Mouse (Mus musculus) heart, embryonic 14.5 days (tissue): ENCODE measurements around the gene Gpr156. TPM values are rescaled to one million over a fixed set of nuclear protein-coding genes. Genes with fewer than 3 reads are reported as not detected.

ENCODE experiments used
- ATAC-seq: fragments of 200-750 bp; cut with Nextera tagmentation; 2 replicates; pipeline ENCODE4 v1.8.0; 2017; ENCODE audit warnings: low read depth, moderate TSS enrichment; ENCODE audit not compliant: insufficient number of reproducible peaks, insufficient read depth, low FRiP score
- H3K27ac ChIP-seq, 2 experiments: fragments of 200-500 bp in 1 of 2; fragments of 300-500 bp in 1 of 2; sonication (generic) in 1 of 2; replicated peaks in 1 of 2; 2 replicates each; pipeline ENCODE4 v1.5.1; 2012 to 2014; ENCODE audit warnings: low read depth in 2 of 2, low read length in 2 of 2, control low read depth in 1 of 2, mild to moderate bottlenecking in 1 of 2, mixed read lengths in 1 of 2; ENCODE audit not compliant: control insufficient read depth in 1 of 2, insufficient read depth in 1 of 2
- H3K27me3 ChIP-seq: fragments of 300-500 bp; sonication (generic); 2 replicates; pipeline ENCODE4 v1.6.1; 2014; ENCODE audit warnings: mild to moderate bottlenecking, low read length, control low read depth; ENCODE audit not compliant: control insufficient read depth, insufficient read depth
- H3K36me3 ChIP-seq: fragments of 300-500 bp; sonication (generic); 2 replicates; pipeline ENCODE4 v1.6.1; 2014; ENCODE audit warnings: mild to moderate bottlenecking, control low read depth, low read length, mixed read lengths; ENCODE audit not compliant: control insufficient read depth, insufficient read depth
- H3K4me1 ChIP-seq, 2 experiments: fragments of 200-500 bp in 1 of 2; fragments of 300-500 bp in 1 of 2; sonication (generic) in 1 of 2; 2 replicates each; pipeline ENCODE4 v1.6.1; 2012 to 2014; ENCODE audit warnings: low read length in 2 of 2, control low read depth in 1 of 2, mixed read lengths in 1 of 2; ENCODE audit not compliant: control insufficient read depth in 2 of 2, insufficient read depth in 2 of 2
- H3K4me2 ChIP-seq: fragments of 300-500 bp; sonication (generic); 2 replicates; pipeline ENCODE4 v1.6.1; 2014; ENCODE audit warnings: mild to moderate bottlenecking, low read length
- H3K4me3 ChIP-seq, 2 experiments: fragments of 200-500 bp in 1 of 2; fragments of 300-500 bp in 1 of 2; sonication (generic) in 1 of 2; 2 replicates each; pipeline ENCODE4 v1.5.1; 2012 to 2014; ENCODE audit warnings: low read length in 2 of 2, mild to moderate bottlenecking in 2 of 2, control low read depth in 1 of 2, low read depth in 1 of 2, moderate library complexity in 1 of 2; ENCODE audit not compliant: control insufficient read depth in 1 of 2, insufficient read depth in 1 of 2
- H3K9ac ChIP-seq: fragments of 300-500 bp; sonication (generic); 2 replicates; pipeline ENCODE4 v1.6.1; 2014; ENCODE audit warnings: mild to moderate bottlenecking, low read length
- H3K9me3 ChIP-seq: fragments of 300-500 bp; sonication (generic); 2 replicates; pipeline ENCODE4 v1.6.1; 2016; ENCODE audit warnings: low read length, control low read depth; ENCODE audit not compliant: control insufficient read depth
- WGBS: fragments of 180-500 bp; shearing (Covaris S2); extraction: QIAGEN DNeasy Blood & Tissue Kit; methylation state at CpG from one replicate; pipeline ENCODE4 v1.1.7; 2014; 5-methylcytosine and 5-hydroxymethylcytosine counted together
- polyA plus RNA-seq: library from polyadenylated mRNA; unstranded; fragments of >200 nt; fragmentation: Nextera tagmentation; extraction: Ambion mirVana; gene quantifications from 2 replicates; pipeline ENCODE4 v1.2.1, GENCODE M21; 2014

The Gpr156 gene
- polyA plus RNA-seq, 1 experiment from 2014 or later = 0.54 TPM

GRCm38 (mm10) chr16:37877406-37877805, 38.9 kb upstream of the Gpr156 start:
- peaks cover 57% of the 10 kb centered on the region for H3K36me3 ChIP-seq
- ATAC-seq = no peak
- H3K4me1 ChIP-seq = peaks cover 0 to 14% of the 10 kb centered on the region in 2 experiments; a peak in 3 of 4 replicates
- WGBS = 95% methylated on average over 3 of the region's 3 CpGs
- H3K4me2 ChIP-seq = no peak overlapping the region
- no peaks in the 10 kb centered on the region for H3K27me3 ChIP-seq
- H3K4me3 ChIP-seq = no peak overlapping the region
- H3K9me3 ChIP-seq = no peaks in the 10 kb centered on the region
- H3K9ac ChIP-seq = no peak overlapping the region
- no peak overlapping the region for H3K27ac ChIP-seq

GRCm38 (mm10) chr16:37878951-37879505, 37.3 kb upstream of the Gpr156 start:
- H3K4me2 ChIP-seq = no peak overlapping the region
- no peaks in the 10 kb centered on the region for H3K27me3 ChIP-seq
- no peaks in the 10 kb centered on the region for H3K9me3 ChIP-seq
- no peak overlapping the region for H3K27ac ChIP-seq
- peaks cover 73% of the 10 kb centered on the region for H3K36me3 ChIP-seq
- ATAC-seq = no peak
- no peak overlapping the region for H3K4me3 ChIP-seq
- peaks cover 0 to 14% of the 10 kb centered on the region in 2 experiments; a peak in 3 of 4 replicates for H3K4me1 ChIP-seq
- WGBS = 90% methylated on average over 7 of the region's 7 CpGs
- no peak overlapping the region for H3K9ac ChIP-seq

GRCm38 (mm10) chr16:37879750-37880419, 36.4 kb upstream of the Gpr156 start:
- Histone ChIP-seq H3K36me3 (peaks cover 77% of the 10 kb centered on the region), H3K27me3 (no peaks in the 10 kb centered on the region), H3K27ac (no peak overlapping the region), H3K9ac (no peak overlapping the region), H3K4me2 (no peak overlapping the region), H3K4me3 (no peak overlapping the region), H3K9me3 (no peaks in the 10 kb centered on the region), H3K4me1 (peaks cover 0 to 14% of the 10 kb centered on the region in 2 experiments; a peak in 3 of 4 replicates)
- no peak for ATAC-seq
- WGBS = 93% methylated on average over 4 of the region's 4 CpGs

- peaks cover 0 to 14% of the 10 kb centered on the region in 2 experiments; a peak in 3 of 4 replicates for H3K4me1 ChIP-seq
- 54% methylated on average over 2 of the region's 2 CpGs for WGBS
- no peaks in the 10 kb centered on the region for H3K9me3 ChIP-seq
- no peak for ATAC-seq
- no peak overlapping the region for H3K9ac ChIP-seq
- H3K27ac ChIP-seq = no peak overlapping the region; a peak in 1 of 4 replicates
- no peak overlapping the region for H3K4me3 ChIP-seq
- peaks cover 77% of the 10 kb centered on the region for H3K36me3 ChIP-seq
- no peaks in the 10 kb centered on the region for H3K27me3 ChIP-seq
- H3K4me2 ChIP-seq = no peak overlapping the region
These were observed 35.1 kb upstream of the Gpr156 start for GRCm38 (mm10) chr16:37881168-37881567.

GRCm38 (mm10) chr16:37888986-37889385, 27.3 kb upstream of the Gpr156 start:
- Histone ChIP-seq H3K27me3 (no peaks in the 10 kb centered on the region), H3K9me3 (no peaks in the 10 kb centered on the region), H3K4me3 (no peak overlapping the region), H3K4me1 (peaks cover 5 to 16% of the 10 kb centered on the region in 2 experiments), H3K9ac (no peak overlapping the region), H3K27ac (no peak overlapping the region), H3K36me3 (peaks cover 16% of the 10 kb centered on the region), H3K4me2 (no peak overlapping the region)
- no peak for ATAC-seq
- 87% methylated on average over 3 of the region's 3 CpGs for WGBS

- no peaks in the 10 kb centered on the region for H3K9me3 ChIP-seq
- H3K27ac ChIP-seq = peak overlapping the region in 1 of 2 experiments; percentile 79; a peak in 2 of 4 replicates
- H3K36me3 ChIP-seq = 0 out of 2 replicates have a peak, but pooled peaks cover 9% of the 10 kb centered on the region
- no peak overlapping the region for H3K4me3 ChIP-seq
- H3K4me2 ChIP-seq = no peak overlapping the region
- ATAC-seq = no peak
- 86% methylated on average over 2 of the region's 2 CpGs for whole genome bisulfite sequencing
- no peaks in the 10 kb centered on the region for H3K27me3 ChIP-seq
- H3K4me1 ChIP-seq = peaks cover 12 to 26% of the 10 kb centered on the region in 2 experiments
- no peak overlapping the region for H3K9ac ChIP-seq
These were observed 23.6 kb upstream of the Gpr156 start for GRCm38 (mm10) chr16:37892667-37893066.

- no peak overlapping the region for H3K4me3 ChIP-seq
- 34% methylated on average over 6 of the region's 6 CpGs for WGBS
- H3K9me3 ChIP-seq = no peaks in the 10 kb centered on the region
- peaks cover 12 to 29% of the 10 kb centered on the region in 2 experiments for H3K4me1 ChIP-seq
- 0 out of 2 replicates have a peak, but pooled peaks have one; percentile 13 for ATAC-seq
- H3K9ac ChIP-seq = 0 out of 2 replicates have a peak overlapping the region, but pooled peaks have one; percentile 21
- H3K4me2 ChIP-seq = peak overlapping the region; percentile 36
- 0 out of 2 replicates have a peak, but pooled peaks cover 9% of the 10 kb centered on the region for H3K36me3 ChIP-seq
- no peaks in the 10 kb centered on the region for H3K27me3 ChIP-seq
- peak overlapping the region; percentile 79 to 87 for H3K27ac ChIP-seq
These were observed 22.9 kb upstream of the Gpr156 start for GRCm38 (mm10) chr16:37893381-37893780.
